Mouse (Mus musculus): ENCODE data around the gene Ttc41. TPM values are rescaled to one million over a fixed set of nuclear protein-coding genes. Genes with fewer than 3 reads are reported as not detected.
A peak's percentile ranks its signal among the peaks of the same experiment; 100 is the strongest.
"Not testable (repeated sequence)": the region's sequence is repeated elsewhere in the genome, so short reads cannot be mapped to it uniquely, and the experiment has no call there.

The Ttc41 gene
- total RNA-seq (2015; ENCODE audit: low replicate concordance) (2.1 and 4.0 TPM in 2 replicates), total RNA-seq (2017; ENCODE audit: low replicate concordance) (1.0 and 2.3 TPM in 2 replicates)

DNA sequence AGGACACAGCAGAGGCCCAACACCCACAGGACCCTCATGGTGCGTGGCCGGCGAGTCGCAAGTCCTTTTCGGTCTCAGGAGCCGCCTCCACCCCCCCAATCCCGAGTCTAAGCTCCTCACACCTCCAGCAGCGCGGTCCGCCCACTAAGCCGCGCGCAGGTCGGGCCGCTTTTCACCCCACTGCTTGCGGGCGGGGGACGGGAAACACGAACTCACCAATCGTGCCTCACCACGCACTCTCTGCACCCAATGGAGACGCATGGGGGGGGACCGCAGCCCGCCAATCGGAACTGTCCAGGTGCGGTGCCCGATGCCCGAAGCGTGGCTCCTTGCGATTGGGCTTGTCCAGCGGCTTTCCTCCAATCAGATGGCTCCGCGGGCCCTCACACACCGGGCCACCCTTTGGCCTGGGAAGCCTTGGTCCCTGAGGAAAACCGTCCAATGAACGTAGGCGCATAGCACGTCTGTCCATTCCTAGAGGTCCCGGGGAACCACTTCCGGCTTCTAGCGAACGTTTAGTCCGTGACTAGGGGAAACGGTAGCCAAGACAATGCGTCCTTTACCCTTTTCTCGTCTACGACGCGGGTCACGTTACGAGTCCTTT, at the start of gene Ttc41, which contains the start of gene Hsp90b1:
TSS of gene Ttc41 (plus strand) at position 494 of the 604 bp plus-strand sequence.
TSS of gene Hsp90b1 (minus strand) at position 192 of the 604 bp plus-strand sequence.
- peak; percentile 89 for ATAC-seq (replicated peaks; ENCODE audit: low FRiP score, poor library complexity, severe bottlenecking)

DNA sequence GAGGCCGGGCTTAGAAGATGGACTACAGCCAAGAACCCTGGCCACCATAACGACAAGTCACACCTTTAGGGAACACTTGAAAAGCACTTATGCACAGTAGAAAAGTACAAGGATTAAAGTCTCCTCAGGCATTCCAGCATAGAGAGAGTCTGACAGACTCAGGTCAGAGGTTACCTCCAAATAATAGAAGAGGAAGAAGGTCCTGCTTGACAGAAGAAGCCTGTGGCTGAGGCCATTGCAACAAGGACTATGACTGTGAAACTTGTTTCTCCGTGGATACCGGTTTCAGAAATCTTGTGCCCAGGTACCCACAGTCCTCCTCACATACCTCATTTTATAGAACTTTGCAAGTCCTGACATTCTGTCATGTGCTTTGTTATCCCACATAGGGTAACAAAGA, 35.1 kb upstream of the Ttc41 start:
- ATAC-seq (replicated peaks; ENCODE audit: low FRiP score, poor library complexity, severe bottlenecking), result not testable (repeated sequence)

- not testable (repeated sequence) for ATAC-seq (replicated peaks; ENCODE audit: low FRiP score, poor library complexity, severe bottlenecking)
These were observed 20.8 kb upstream of the Ttc41 start for GRCm38 (mm10) chr10:86684797-86685178.

- ATAC-seq (replicated peaks; ENCODE audit: low FRiP score, poor library complexity, severe bottlenecking), result peak; percentile 84
These were observed 20.2 kb upstream of the Ttc41 start for GRCm38 (mm10) chr10:86685179-86686016.

DNA sequence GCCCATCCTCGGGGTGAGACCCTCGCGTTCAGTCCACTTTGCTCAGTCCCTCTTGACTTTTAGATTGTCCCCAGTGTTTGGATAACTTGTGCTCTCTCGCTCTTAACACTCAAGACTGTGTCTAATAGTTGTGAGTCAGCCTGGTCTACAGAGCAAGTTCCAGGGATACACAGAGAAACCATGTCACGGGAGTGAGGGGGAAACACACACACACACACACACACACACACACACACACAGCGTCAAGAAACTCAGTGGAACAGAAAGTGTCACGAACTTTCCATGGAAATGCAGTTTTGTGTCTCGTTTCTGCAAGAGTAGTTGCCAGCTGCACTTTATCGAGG, 19.6 kb upstream of the Ttc41 start:
- ATAC-seq (replicated peaks; ENCODE audit: low FRiP score, poor library complexity, severe bottlenecking), result 0 out of 2 replicates have a peak, but pooled peaks have one; percentile 25

DNA sequence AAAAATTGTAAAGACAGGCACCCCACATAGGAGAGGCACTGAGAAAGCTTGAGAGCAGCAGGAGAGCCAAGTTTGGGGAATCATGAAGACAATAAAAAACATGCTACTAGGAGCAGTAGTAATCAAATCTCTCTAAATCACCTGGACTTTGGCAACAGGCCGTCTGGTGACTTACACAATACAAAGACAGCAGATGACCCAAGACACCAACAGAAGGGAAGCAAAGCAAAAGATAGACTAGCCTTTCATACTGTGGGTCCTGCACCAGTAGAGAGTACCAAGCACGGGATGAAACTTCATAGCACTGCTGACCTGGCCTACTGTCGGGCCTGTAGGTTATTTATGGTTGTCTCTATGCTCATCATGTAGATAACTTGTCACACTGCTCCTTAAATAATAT, 5.4 kb upstream of the Ttc41 start:
- ATAC-seq (replicated peaks; ENCODE audit: low FRiP score, poor library complexity, severe bottlenecking), result no peak

DNA sequence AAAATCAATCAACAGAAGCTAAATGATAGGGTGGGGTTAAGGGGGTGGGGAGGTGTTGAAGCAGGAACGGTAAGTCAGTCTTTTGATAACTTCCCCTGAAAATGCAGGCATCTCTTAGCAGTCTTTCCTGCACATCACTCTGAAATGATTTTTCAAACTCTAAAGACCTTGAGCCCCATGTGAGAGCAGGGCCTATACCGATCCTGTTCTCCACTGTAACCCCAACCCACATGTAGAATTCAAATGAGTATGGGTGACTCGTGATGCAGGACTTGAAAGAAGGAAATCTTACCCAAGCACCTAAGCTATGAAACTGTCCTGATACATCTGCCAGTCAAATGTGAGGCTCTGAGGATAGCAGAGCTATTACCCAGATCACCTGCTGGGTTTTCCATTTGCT, 4.6 kb upstream of the Ttc41 start:
- no peak for ATAC-seq (replicated peaks; ENCODE audit: low FRiP score, poor library complexity, severe bottlenecking)

- ATAC-seq (replicated peaks; ENCODE audit: low FRiP score, poor library complexity, severe bottlenecking), result no peak
These were observed 3.2 kb upstream of the Ttc41 start for GRCm38 (mm10) chr10:86702312-86702920.

DNA sequence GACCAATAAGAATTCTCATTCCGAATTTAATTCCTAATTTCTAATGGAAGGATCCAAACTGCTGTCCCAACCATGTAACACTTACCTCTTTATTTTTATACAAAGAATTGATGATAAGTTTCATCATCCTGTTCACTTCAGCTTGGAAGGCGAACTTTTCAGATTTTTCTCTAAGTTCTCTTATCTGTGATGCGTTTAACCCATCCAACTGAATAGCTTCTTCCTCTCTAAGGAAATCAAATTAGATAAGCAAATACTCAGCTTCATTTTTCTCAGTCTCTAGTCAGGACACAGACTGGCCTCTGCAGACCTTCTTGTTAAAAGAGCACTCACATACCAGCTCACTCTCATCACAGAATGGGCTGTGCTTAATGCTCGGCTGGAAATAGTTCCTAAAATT, 2.2 kb upstream of the Ttc41 start:
- ATAC-seq (replicated peaks; ENCODE audit: low FRiP score, poor library complexity, severe bottlenecking), result no peak

GRCm38 (mm10) chr10:86704141-86704540, 1.5 kb upstream of the Ttc41 start:
- ATAC-seq (replicated peaks; ENCODE audit: low FRiP score, poor library complexity, severe bottlenecking), result no peak

DNA sequence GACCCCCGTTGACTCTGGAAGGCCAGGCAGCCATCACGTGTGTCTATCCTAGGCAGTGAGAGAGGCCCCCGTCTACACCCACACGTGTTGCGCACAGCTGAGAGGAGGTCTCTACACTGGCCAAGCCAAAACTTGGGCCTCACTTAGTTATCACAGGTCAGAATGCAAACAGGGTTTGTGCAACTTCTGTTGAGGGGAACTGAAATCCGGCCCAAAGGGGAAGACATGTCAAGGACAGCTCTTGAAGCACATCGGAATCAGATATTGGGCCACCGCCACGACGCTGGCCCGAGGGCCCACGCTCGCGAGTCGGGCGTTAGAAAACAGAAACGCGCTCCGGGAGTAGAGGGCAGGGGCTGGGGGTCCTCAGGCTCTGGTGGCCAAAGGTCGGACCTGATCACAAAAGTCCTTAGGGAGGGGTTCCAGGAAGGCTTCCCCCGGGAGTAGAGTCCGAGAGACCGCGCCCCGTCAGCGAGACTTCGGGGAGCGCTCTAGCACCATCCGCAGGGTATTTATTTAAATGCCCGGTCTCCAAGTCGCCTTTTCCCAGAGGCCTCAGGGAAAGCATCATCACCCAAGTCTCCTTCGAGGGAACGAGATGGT, 921 bp upstream of the Ttc41 start:
- ATAC-seq (replicated peaks; ENCODE audit: low FRiP score, poor library complexity, severe bottlenecking), result peak; percentile 12; the same call in 1 of the 2 replicates

GRCm38 (mm10) chr10:86705922-86706752, 526 bp downstream of the Ttc41 start:
- ATAC-seq (replicated peaks; ENCODE audit: low FRiP score, poor library complexity, severe bottlenecking), result peak; percentile 79

DNA sequence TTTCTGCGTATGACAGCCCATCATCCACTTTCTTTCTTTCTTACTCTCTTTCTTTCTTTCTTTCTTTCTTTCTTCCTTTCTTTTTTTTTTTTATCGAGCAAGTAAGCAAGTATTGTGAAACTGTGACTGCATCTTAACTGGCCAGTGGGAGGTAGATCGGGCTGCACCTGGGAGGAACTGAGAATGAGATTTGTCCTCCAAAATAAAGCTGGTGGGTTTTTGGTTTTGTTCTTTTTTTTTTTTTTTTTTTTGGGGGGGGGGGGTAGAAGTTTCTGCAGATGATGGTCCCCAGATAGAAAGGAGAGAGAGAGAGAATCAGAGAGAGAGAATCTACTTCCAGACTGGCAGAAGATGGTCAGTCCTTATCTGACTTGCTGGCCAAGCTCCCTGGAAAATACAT, 1.5 kb downstream of the Ttc41 start:
- ATAC-seq (replicated peaks; ENCODE audit: low FRiP score, poor library complexity, severe bottlenecking), result no peak

GRCm38 (mm10) chr10:86712156-86712555, 6.5 kb downstream of the Ttc41 start:
- ATAC-seq (replicated peaks; ENCODE audit: low FRiP score, poor library complexity, severe bottlenecking), result no peak

- ATAC-seq (replicated peaks; ENCODE audit: low FRiP score, poor library complexity, severe bottlenecking), result no peak
These were observed 22.0 kb downstream of the Ttc41 start for GRCm38 (mm10) chr10:86727548-86727980.

- ATAC-seq (replicated peaks; ENCODE audit: low FRiP score, poor library complexity, severe bottlenecking), result no peak
These were observed 22.6 kb downstream of the Ttc41 start for GRCm38 (mm10) chr10:86728176-86728575.

DNA sequence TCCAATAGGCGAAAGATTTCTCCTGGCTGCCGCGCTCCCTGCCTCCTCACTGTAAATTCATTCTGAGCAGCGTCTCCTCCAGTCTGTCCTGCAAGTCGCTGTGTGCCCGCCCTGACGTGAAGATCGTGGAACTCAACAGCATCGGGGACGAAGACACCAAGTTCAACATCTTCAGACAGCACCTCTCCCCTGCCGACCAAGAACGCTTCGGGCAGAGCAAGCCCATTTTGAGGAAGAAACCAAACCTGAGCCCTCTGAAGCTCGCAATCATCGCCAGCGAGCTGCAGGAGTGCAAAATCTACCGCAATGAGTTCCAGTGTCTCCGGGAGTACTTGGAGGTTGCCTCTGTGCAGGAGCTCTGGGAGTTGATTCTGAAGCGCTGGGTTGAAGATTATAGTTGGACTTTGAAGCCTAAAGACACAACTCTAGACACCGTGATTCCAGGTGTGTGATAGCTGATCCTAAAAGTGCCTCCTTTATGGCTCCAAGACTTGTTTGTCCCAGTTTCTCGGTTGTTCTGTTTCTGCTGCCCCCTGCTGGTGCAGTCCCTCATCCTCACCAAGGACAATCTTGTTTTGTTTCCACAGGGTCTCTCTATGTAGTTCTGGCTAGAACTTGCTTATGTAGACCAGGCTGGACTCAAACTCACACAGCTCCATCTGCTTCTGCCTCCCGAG, 25.4 kb downstream of the Ttc41 start:
- ATAC-seq (replicated peaks; ENCODE audit: low FRiP score, poor library complexity, severe bottlenecking), result peak; percentile 63; the same call in 1 of the 2 replicates

- ATAC-seq (replicated peaks; ENCODE audit: low FRiP score, poor library complexity, severe bottlenecking), result no peak
These were observed 25.9 kb downstream of the Ttc41 start for GRCm38 (mm10) chr10:86731500-86731863.

DNA sequence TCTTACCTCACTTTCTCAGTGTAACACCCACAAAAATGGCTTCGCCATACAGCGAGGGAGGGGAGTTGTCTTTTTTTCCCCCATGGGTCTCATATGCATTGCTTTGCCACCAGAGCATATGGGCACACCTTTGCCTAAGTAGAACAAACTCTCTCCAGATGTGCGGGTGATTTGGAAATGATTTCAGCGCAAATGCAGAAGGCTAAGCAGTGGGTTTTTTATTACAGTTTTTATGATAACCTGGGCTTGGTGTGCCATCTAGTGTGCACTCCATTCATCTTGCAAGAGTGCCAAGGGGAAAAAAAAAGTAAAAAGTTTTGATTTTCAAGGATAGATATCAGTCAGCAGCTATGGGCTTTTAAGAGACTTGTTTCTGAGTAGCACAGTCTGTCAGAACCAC, 29.4 kb downstream of the Ttc41 start:
- ATAC-seq (replicated peaks; ENCODE audit: low FRiP score, poor library complexity, severe bottlenecking), result no peak
